Mouse (Mus musculus): Measurements from ENCODE around the gene Bdkrb1.

DNA sequence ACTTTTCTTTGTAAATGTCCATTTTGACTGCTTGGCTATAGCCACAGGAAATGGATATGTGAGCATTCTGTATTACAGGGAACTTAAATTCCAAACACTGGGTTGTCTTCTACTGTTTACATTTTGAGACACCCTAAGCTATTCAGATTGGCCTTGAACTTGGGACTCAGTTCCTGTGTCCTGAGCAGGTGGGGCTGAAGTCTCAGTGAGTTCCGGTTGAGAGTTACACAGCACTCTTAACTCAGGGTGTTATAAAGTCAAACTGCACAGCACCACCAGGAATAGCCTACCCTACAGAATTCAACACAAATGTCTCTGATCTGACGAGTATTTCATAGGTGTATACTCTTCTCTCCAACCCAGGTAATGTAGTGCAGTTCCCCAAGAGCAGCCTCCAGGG, 8.2 kb downstream of the Bdkrb1 start:
- no peak for TF ChIP-seq CTCF (IDR thresholded peaks at IDR 0.05; ENCODE audit: low read depth)
- TF ChIP-seq EP300 (IDR thresholded peaks at IDR 0.05; ENCODE audit: low read depth): no peak
